Mouse (Mus musculus) forebrain, postnatal 0 days (tissue): ENCODE data around the gene Slc22a4. TPM values are rescaled to one million over a fixed set of nuclear protein-coding genes. Genes with fewer than 3 reads are reported as not detected.
A peak's percentile ranks its signal among the peaks of the same experiment; 100 is the strongest.

ENCODE experiments used
- ATAC-seq: fragments of 200-750 bp; cut with Nextera tagmentation; 2 replicates; pipeline ENCODE4 v1.8.0; 2017; ENCODE audit warnings: mild to moderate bottlenecking, moderate library complexity
- DNase-seq: peaks from one replicate; pipeline ENCODE4 v3.0.0-alpha.2; 2015
- H3K27ac ChIP-seq: fragments of 300-500 bp; sonication (generic); 2 replicates; pipeline ENCODE4 v1.5.1; 2014; ENCODE audit warnings: low read depth, mild to moderate bottlenecking, antibody characterized with exemption, low read length, moderate library complexity, mixed read lengths
- H3K27me3 ChIP-seq: fragments of 300-500 bp; sonication (generic); 2 replicates; pipeline ENCODE4 v1.6.1; 2014; ENCODE audit warnings: mild to moderate bottlenecking, low read length, mixed read lengths; ENCODE audit not compliant: insufficient read depth
- H3K36me3 ChIP-seq: fragments of 300-500 bp; sonication (generic); 2 replicates; pipeline ENCODE4 v1.6.1; 2014; ENCODE audit warnings: mild to moderate bottlenecking, moderate library complexity; ENCODE audit not compliant: insufficient read depth
- H3K4me1 ChIP-seq: fragments of 300-500 bp; sonication (generic); 2 replicates; pipeline ENCODE4 v1.6.1; 2014; ENCODE audit warnings: antibody characterized with exemption; ENCODE audit not compliant: insufficient read depth
- H3K4me2 ChIP-seq: fragments of 300-500 bp; sonication (generic); 2 replicates; pipeline ENCODE4 v1.6.1; 2014; ENCODE audit warnings: low read depth, mild to moderate bottlenecking, moderate library complexity
- H3K4me3 ChIP-seq: fragments of 300-500 bp; sonication (generic); 2 replicates; pipeline ENCODE4 v1.5.1; 2014; ENCODE audit warnings: low read depth, low read length, mixed read lengths
- H3K9ac ChIP-seq: fragments of 300-500 bp; sonication (generic); 2 replicates; pipeline ENCODE4 v1.6.1; 2014; ENCODE audit warnings: mild to moderate bottlenecking
- H3K9me3 ChIP-seq: fragments of 300-500 bp; sonication (generic); 2 replicates; pipeline ENCODE4 v1.6.1; 2016; ENCODE audit warnings: low read length
- CTCF ChIP-seq: sonication (generic); IDR thresholded peaks from 2 replicates; pipeline ENCODE4 v1.5.1; 2016; ENCODE audit warnings: antibody characterized with exemption, control low read depth, low read depth
- WGBS: fragments of 180-500 bp; shearing (Covaris S2); extraction: QIAGEN DNeasy Blood & Tissue Kit; methylation state at CpG from one replicate; pipeline ENCODE4 v1.1.7; 2014; 5-methylcytosine and 5-hydroxymethylcytosine counted together
- polyA plus RNA-seq: library from polyadenylated mRNA; unstranded; fragments of >200 nt; fragmentation: Nextera tagmentation; extraction: Ambion mirVana; gene quantifications from 2 replicates; pipeline ENCODE4 v1.2.1, GENCODE M21; 2015
- total RNA-seq: library from RNA; depleted of rRNA; stranded (reverse); fragments of >200 nt; gene quantifications from 2 replicates; pipeline ENCODE4 v1.2.3, GENCODE M21; 2014

The Slc22a4 gene
- total and polyA plus RNA-seq, 2 experiments from 2014 or later = 4.0 to 4.7 TPM

- H3K27ac ChIP-seq = no peak overlapping the region
- H3K4me2 ChIP-seq = no peak overlapping the region
- WGBS = 52% methylated on average over 9 of the region's 9 CpGs
- no peaks in the 10 kb centered on the region for H3K27me3 ChIP-seq
- no peak overlapping the region for H3K4me3 ChIP-seq
- ATAC-seq = no peak
- no peak for TF ChIP-seq CTCF
- H3K9ac ChIP-seq = no peak overlapping the region
- DNase-seq = no peak
- H3K4me1 ChIP-seq = peaks cover 17% of the 10 kb centered on the region
- no peaks in the 10 kb centered on the region for H3K9me3 ChIP-seq
- H3K36me3 ChIP-seq = no peaks in the 10 kb centered on the region
These were observed 35.0 kb upstream of the Slc22a4 start for GRCm38 (mm10) chr11:54062753-54063471.

- Histone ChIP-seq H3K36me3 (no peaks in the 10 kb centered on the region), H3K27me3 (no peaks in the 10 kb centered on the region), H3K27ac (0 out of 2 replicates have a peak overlapping the region, but pooled peaks have one; percentile 29), H3K4me3 (no peak overlapping the region), H3K9me3 (no peaks in the 10 kb centered on the region), H3K9ac (no peak overlapping the region), H3K4me1 (peaks cover 17% of the 10 kb centered on the region), H3K4me2 (no peak overlapping the region)
- ATAC-seq (no peak), DNase-seq (peak; percentile 35)
- TF ChIP-seq CTCF = no peak
- WGBS = 40% methylated on average over 12 of the region's 12 CpGs
These were observed 34.3 kb upstream of the Slc22a4 start for GRCm38 (mm10) chr11:54062086-54062752.

- Histone ChIP-seq H3K4me1 (peaks cover 17% of the 10 kb centered on the region), H3K36me3 (no peaks in the 10 kb centered on the region), H3K27me3 (no peaks in the 10 kb centered on the region), H3K4me2 (no peak overlapping the region), H3K9me3 (no peaks in the 10 kb centered on the region), H3K27ac (no peak overlapping the region; the same call in 1 of the 2 replicates), H3K9ac (no peak overlapping the region), H3K4me3 (no peak overlapping the region)
- WGBS = 53% methylated on average over 9 of the region's 9 CpGs
- no peak for DNase-seq
- ATAC-seq = no peak
- TF ChIP-seq CTCF = no peak
These were observed 32.4 kb upstream of the Slc22a4 start for GRCm38 (mm10) chr11:54060316-54060715.

GRCm38 (mm10) chr11:54059526-54059925 is 31.6 kb upstream of the Slc22a4 start:
- no peak for DNase-seq
- Histone ChIP-seq H3K4me2 (no peak overlapping the region), H3K4me3 (no peak overlapping the region), H3K27ac (peak overlapping the region; percentile 86), H3K27me3 (no peaks in the 10 kb centered on the region), H3K9ac (peak overlapping the region; percentile 14; the same call in 1 of the 2 replicates), H3K36me3 (no peaks in the 10 kb centered on the region), H3K4me1 (peaks cover 17% of the 10 kb centered on the region), H3K9me3 (no peaks in the 10 kb centered on the region)
- 54% methylated on average over 1 of the region's 1 CpGs for WGBS
- TF ChIP-seq CTCF = no peak
- no peak for ATAC-seq

- Histone ChIP-seq H3K9me3 (no peaks in the 10 kb centered on the region), H3K36me3 (no peaks in the 10 kb centered on the region), H3K27me3 (no peaks in the 10 kb centered on the region), H3K4me2 (no peak overlapping the region), H3K4me3 (no peak overlapping the region), H3K9ac (0 out of 2 replicates have a peak overlapping the region, but pooled peaks have one; percentile 14), H3K4me1 (peaks cover 17% of the 10 kb centered on the region), H3K27ac (peak overlapping the region; percentile 86)
- WGBS = 10% methylated on average over 6 of the region's 6 CpGs
- DNase-seq (peak; percentile 76), ATAC-seq (peak; percentile 85)
- TF ChIP-seq CTCF = no peak
These were observed 30.8 kb upstream of the Slc22a4 start for GRCm38 (mm10) chr11:54058643-54059042.

GRCm38 (mm10) chr11:54058056-54058617 is 30.2 kb upstream of the Slc22a4 start:
- no peaks in the 10 kb centered on the region for H3K36me3 ChIP-seq

GRCm38 (mm10) chr11:54057428-54057827 is 29.5 kb upstream of the Slc22a4 start:
- no peak overlapping the region for H3K4me2 ChIP-seq
- no peaks in the 10 kb centered on the region for H3K36me3 ChIP-seq
- H3K4me1 ChIP-seq = peaks cover 17% of the 10 kb centered on the region
- no peaks in the 10 kb centered on the region for H3K27me3 ChIP-seq
- H3K9ac ChIP-seq = no peak overlapping the region
- 32% methylated on average over 2 of the region's 2 CpGs for WGBS
- ATAC-seq (no peak), DNase-seq (no peak)
- TF ChIP-seq CTCF = no peak
- H3K27ac ChIP-seq = no peak overlapping the region
- H3K4me3 ChIP-seq = no peak overlapping the region
- H3K9me3 ChIP-seq = no peaks in the 10 kb centered on the region

More at GRCm38 (mm10) chr11:54058056-54058617, 30.2 kb upstream of the Slc22a4 start:
- 24% methylated on average over 10 of the region's 10 CpGs for WGBS
- ATAC-seq = peak; percentile 75
- no peaks in the 10 kb centered on the region for H3K9me3 ChIP-seq
- H3K4me3 ChIP-seq = no peak overlapping the region
- H3K9ac ChIP-seq = no peak overlapping the region
- no peak for TF ChIP-seq CTCF
- DNase-seq = no peak
- peaks cover 17% of the 10 kb centered on the region for H3K4me1 ChIP-seq
- H3K4me2 ChIP-seq = no peak overlapping the region
- no peaks in the 10 kb centered on the region for H3K27me3 ChIP-seq
- H3K27ac ChIP-seq = peak overlapping the region; percentile 86
